In the genomic region with DNA sequence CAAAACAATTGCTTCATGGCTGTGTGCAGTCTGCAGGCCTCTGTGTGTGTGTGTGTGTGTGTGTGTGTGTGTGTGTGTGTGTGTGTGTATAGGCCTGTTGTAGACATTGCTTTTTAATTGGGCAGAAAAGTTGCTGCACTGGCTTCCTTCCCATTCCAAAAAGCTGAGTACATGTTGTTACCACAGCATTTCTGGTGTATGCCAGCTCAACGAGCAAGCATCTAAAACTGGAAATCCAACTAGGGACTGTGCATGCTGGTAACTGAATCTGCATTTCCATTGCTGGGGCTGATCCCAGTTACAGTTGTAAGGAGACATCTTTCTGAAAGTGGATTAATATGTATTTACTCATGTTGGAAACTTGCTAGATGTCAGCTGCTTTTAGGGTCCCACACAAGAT, we compare ENCODE assay signal across 25 mouse cellular contexts.
"Had no signal": no experiment of that assay in that cellular context is flagged by ENCODE, and none has a peak within 500 bp of the region (broad histone marks: within the 10 kb centered on the region; RNA-seq: fewer than 3 reads in every experiment).

No protein-coding gene starts in this region.

- DNase-seq: kidney, adult 2 months; kidney, postnatal 10 days; kidney, postnatal 36 days; layer of hippocampus, postnatal 36 days; left cerebral cortex, postnatal 4 days; lung, adult 18-20 months; lung, postnatal 10 days; lung, postnatal 36 days; right cerebral cortex, adult 18-20 months; right cerebral cortex, postnatal 14 days; right cerebral cortex, postnatal 4 days; thymus, postnatal 25 days had no signal

- H3K27ac ChIP-seq: left cerebral cortex, adult 2 months; limb, embryonic 12.5 days; limb, embryonic 15.5 days; liver, embryonic 12.5 days; liver, embryonic 15.5 days; lung, embryonic 15.5 days; midbrain, embryonic 10.5 days; midbrain, embryonic 13.5 days; neural tube, embryonic 13.5 days; stomach, postnatal 0 days had no signal

- H3K4me2 ChIP-seq: limb, embryonic 12.5 days; limb, embryonic 15.5 days; liver, embryonic 12.5 days; liver, embryonic 15.5 days; lung, embryonic 15.5 days; midbrain, embryonic 13.5 days; neural tube, embryonic 13.5 days had no signal

- H3K27me3 ChIP-seq: limb, embryonic 12.5 days; limb, embryonic 15.5 days; liver, embryonic 12.5 days; liver, embryonic 15.5 days; lung, embryonic 15.5 days; megakaryocyte, embryonic 14.5 days; midbrain, embryonic 13.5 days; neural tube, embryonic 13.5 days had no signal

- ATAC-seq: liver, embryonic 12.5 days; midbrain, embryonic 13.5 days; midbrain, embryonic 16.5 days had no signal

- H3K4me1 ChIP-seq: limb, embryonic 12.5 days; limb, embryonic 15.5 days; liver, embryonic 12.5 days; liver, embryonic 15.5 days; lung, embryonic 15.5 days; megakaryocyte, embryonic 14.5 days; midbrain, embryonic 10.5 days; midbrain, embryonic 13.5 days; neural tube, embryonic 13.5 days had no signal

- H3K4me3 ChIP-seq: left cerebral cortex, adult 2 months; limb, embryonic 12.5 days; limb, embryonic 15.5 days; liver, embryonic 12.5 days; liver, embryonic 15.5 days; lung, embryonic 15.5 days; megakaryocyte, embryonic 14.5 days; midbrain, embryonic 10.5 days; midbrain, embryonic 13.5 days; myocyte; neural tube, embryonic 13.5 days had no signal

- H3K36me3 ChIP-seq: limb, embryonic 12.5 days; limb, embryonic 15.5 days; liver, embryonic 12.5 days; liver, embryonic 15.5 days; lung, embryonic 15.5 days; midbrain, embryonic 10.5 days; neural tube, embryonic 13.5 days had no signal

- H3K9me3 ChIP-seq: limb, embryonic 15.5 days; liver, embryonic 15.5 days; lung, embryonic 15.5 days had no signal

- H3K9ac ChIP-seq: limb, embryonic 12.5 days; limb, embryonic 15.5 days; liver, embryonic 12.5 days; liver, embryonic 15.5 days; lung, embryonic 15.5 days; midbrain, embryonic 13.5 days; neural tube, embryonic 13.5 days had no signal
